Mouse (Mus musculus): ENCODE results near the gene Slc18b1. TPM values are rescaled to one million over a fixed set of nuclear protein-coding genes. Genes with fewer than 3 reads are reported as not detected.

Slc18b1 gene
- polyA plus RNA-seq, 1 experiment: 7.0 TPM

DNA sequence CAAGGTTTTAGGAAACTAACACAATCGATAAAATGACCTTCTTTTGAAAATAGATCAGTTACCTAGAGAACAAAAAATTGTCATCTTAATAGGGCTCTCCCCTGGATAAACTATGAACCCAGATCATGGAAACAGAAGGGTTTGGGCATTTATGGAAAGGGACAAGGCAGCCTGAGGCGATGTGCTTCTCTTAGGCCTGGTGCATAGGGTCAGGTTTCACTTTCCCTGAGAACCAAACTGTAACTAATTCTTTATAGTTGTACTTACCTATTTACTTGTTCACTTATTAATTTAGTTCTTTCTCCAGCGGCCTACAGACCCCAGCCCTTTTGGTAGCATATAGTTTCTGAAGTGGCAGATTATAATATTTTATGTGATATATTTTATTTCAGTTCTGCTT is 40.3 kb downstream of the Slc18b1 start:
- H3K79me2 ChIP-seq (ENCODE audit: control insufficient read depth, insufficient read depth): no peaks in the 10 kb centered on the region
- no peak overlapping the region for H3K4me3 ChIP-seq
- no peaks in the 10 kb centered on the region for H3K27me3 ChIP-seq (ENCODE audit: control insufficient read depth, insufficient read depth, insufficient read length)
- TF ChIP-seq REST (IDR thresholded peaks at IDR 0.05; ENCODE audit: insufficient read depth, insufficient read length): no peak
- no peak for TF ChIP-seq USF1 (IDR thresholded peaks at IDR 0.05; ENCODE audit: low read depth)
- no peak for TF ChIP-seq TCF3 (IDR thresholded peaks at IDR 0.05; ENCODE audit: insufficient read length, low read depth)
- TF ChIP-seq E2F4 (IDR thresholded peaks at IDR 0.05; ENCODE audit: insufficient read depth): no peak
- no peak for TF ChIP-seq SRF (IDR thresholded peaks at IDR 0.05; ENCODE audit: control insufficient read depth, insufficient read length, low read depth)
- TF ChIP-seq POLR2AphosphoS2 (IDR thresholded peaks at IDR 0.05; ENCODE audit: insufficient read length, low read depth): no peak
- no peak for TF ChIP-seq MYOD1 (IDR thresholded peaks at IDR 0.05; ENCODE audit: control insufficient read depth in 1 of 3, insufficient read length in 2 of 3, low read depth in 2 of 3)
- no peak for TF ChIP-seq TCF12 (IDR thresholded peaks at IDR 0.05; ENCODE audit: insufficient read depth, poor library complexity, severe bottlenecking)
- TF ChIP-seq POLR2A (IDR thresholded peaks at IDR 0.05; ENCODE audit: insufficient read length, low read depth): no peak
- TF ChIP-seq CEBPB (IDR thresholded peaks at IDR 0.05; ENCODE audit: insufficient read depth, poor library complexity, severe bottlenecking): no peak
- no peak for TF ChIP-seq MYOG (IDR thresholded peaks at IDR 0.05; ENCODE audit: control insufficient read depth in 1 of 3, insufficient read depth in 1 of 3, insufficient read length in 2 of 3, low read depth in 2 of 3)
- TF ChIP-seq MAX (IDR thresholded peaks at IDR 0.05; ENCODE audit: low read depth): no peak
- H3K36me3 ChIP-seq (ENCODE audit: control insufficient read depth, insufficient read depth): no peaks in the 10 kb centered on the region
- H3K4me2 ChIP-seq (ENCODE audit: low read depth): no peak overlapping the region
- no peak overlapping the region for H3ac ChIP-seq (ENCODE audit: control insufficient read depth, insufficient read length)

DNA sequence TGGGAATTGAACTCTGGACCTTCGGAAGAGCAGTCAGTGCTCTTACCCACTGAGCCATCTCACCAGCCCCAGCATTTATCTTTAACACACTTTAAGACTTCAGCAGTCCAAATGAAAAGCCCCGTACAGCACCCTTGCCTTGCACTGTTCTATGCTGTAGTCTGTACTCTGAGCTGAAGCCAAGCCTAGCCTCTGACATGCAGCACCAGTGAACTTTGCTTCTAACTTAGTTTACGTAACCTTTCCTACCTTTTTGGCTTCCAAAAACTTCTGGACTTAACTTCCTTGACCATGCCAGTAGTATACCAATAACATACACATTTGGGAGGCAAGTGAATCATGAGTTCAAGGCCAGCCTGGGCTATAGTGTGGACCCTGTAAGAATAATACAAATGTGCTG is 42.1 kb downstream of the Slc18b1 start:
- Histone ChIP-seq H3K4me2 (ENCODE audit: low read depth) (no peak overlapping the region), H3K27me3 (ENCODE audit: control insufficient read depth, insufficient read depth, insufficient read length) (no peaks in the 10 kb centered on the region), H3K79me2 (ENCODE audit: control insufficient read depth, insufficient read depth) (no peaks in the 10 kb centered on the region), H3K36me3 (ENCODE audit: control insufficient read depth, insufficient read depth) (no peaks in the 10 kb centered on the region), H3K4me3 (no peak overlapping the region), H3ac (ENCODE audit: control insufficient read depth, insufficient read length) (no peak overlapping the region)
- TF ChIP-seq TCF3 (IDR thresholded peaks at IDR 0.05; ENCODE audit: insufficient read length, low read depth): no peak
- TF ChIP-seq CEBPB (IDR thresholded peaks at IDR 0.05; ENCODE audit: insufficient read depth, poor library complexity, severe bottlenecking): no peak
- TF ChIP-seq MYOD1 (IDR thresholded peaks at IDR 0.05; ENCODE audit: control insufficient read depth in 1 of 3, insufficient read length in 2 of 3, low read depth in 2 of 3): no peak

DNA sequence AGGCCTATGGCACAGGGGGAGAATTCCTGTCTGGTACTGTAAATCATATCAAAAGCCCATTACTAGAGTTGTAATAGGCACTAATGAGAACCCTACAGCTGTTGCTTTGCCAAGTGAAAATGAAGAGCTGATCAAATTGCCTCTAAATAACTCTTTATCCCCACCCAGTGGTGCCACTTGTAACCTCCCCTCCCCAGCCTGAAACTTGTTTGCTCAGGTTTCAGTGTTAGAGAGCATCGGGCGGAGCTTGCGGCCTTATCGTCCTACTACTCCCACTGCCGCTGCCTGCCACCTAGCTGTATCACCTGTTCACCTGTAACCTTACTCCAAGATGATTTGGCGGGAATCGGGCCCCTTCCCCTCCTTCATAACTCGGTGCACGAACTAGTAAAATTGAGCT is 42.6 kb downstream of the Slc18b1 start:
- Histone ChIP-seq H3K79me2 (ENCODE audit: control insufficient read depth, insufficient read depth) (no peaks in the 10 kb centered on the region), H3K36me3 (ENCODE audit: control insufficient read depth, insufficient read depth) (no peaks in the 10 kb centered on the region)

GRCm38 (mm10) chr10:23840496-23840895 is 43.7 kb downstream of the Slc18b1 start:
- TF ChIP-seq MYOD1 (IDR thresholded peaks at IDR 0.05; ENCODE audit: control insufficient read depth in 1 of 3, insufficient read length in 2 of 3, low read depth in 2 of 3) (no peak), E2F4 (IDR thresholded peaks at IDR 0.05; ENCODE audit: insufficient read depth) (no peak), POLR2A (IDR thresholded peaks at IDR 0.05; ENCODE audit: insufficient read length, low read depth) (no peak), CEBPB (IDR thresholded peaks at IDR 0.05; ENCODE audit: insufficient read depth, poor library complexity, severe bottlenecking) (no peak), MYOG (IDR thresholded peaks at IDR 0.05; ENCODE audit: control insufficient read depth in 1 of 3, insufficient read depth in 1 of 3, insufficient read length in 2 of 3, low read depth in 2 of 3) (no peak), TCF12 (IDR thresholded peaks at IDR 0.05; ENCODE audit: insufficient read depth, poor library complexity, severe bottlenecking) (no peak), MAX (IDR thresholded peaks at IDR 0.05; ENCODE audit: low read depth) (no peak), POLR2AphosphoS2 (IDR thresholded peaks at IDR 0.05; ENCODE audit: insufficient read length, low read depth) (no peak), REST (IDR thresholded peaks at IDR 0.05; ENCODE audit: insufficient read depth, insufficient read length) (no peak), TCF3 (IDR thresholded peaks at IDR 0.05; ENCODE audit: insufficient read length, low read depth) (no peak), USF1 (IDR thresholded peaks at IDR 0.05; ENCODE audit: low read depth) (no peak), SRF (IDR thresholded peaks at IDR 0.05; ENCODE audit: control insufficient read depth, insufficient read length, low read depth) (no peak)
- no peaks in the 10 kb centered on the region for H3K36me3 ChIP-seq (ENCODE audit: control insufficient read depth, insufficient read depth)
- H3K27me3 ChIP-seq (ENCODE audit: control insufficient read depth, insufficient read depth, insufficient read length): no peaks in the 10 kb centered on the region
- H3K4me3 ChIP-seq: no peak overlapping the region
- no peak overlapping the region for H3K4me2 ChIP-seq (ENCODE audit: low read depth)
- no peak overlapping the region for H3ac ChIP-seq (ENCODE audit: control insufficient read depth, insufficient read length)
- H3K79me2 ChIP-seq (ENCODE audit: control insufficient read depth, insufficient read depth): no peaks in the 10 kb centered on the region

More for the DNA sequence above, 42.6 kb downstream of the Slc18b1 start:
- no peak overlapping the region for H3ac ChIP-seq (ENCODE audit: control insufficient read depth, insufficient read length)
- no peak overlapping the region for H3K4me3 ChIP-seq
- H3K27me3 ChIP-seq (ENCODE audit: control insufficient read depth, insufficient read depth, insufficient read length): no peaks in the 10 kb centered on the region
- no peak for TF ChIP-seq MYOG (IDR thresholded peaks at IDR 0.05; ENCODE audit: control insufficient read depth in 1 of 3, insufficient read depth in 1 of 3, insufficient read length in 2 of 3, low read depth in 2 of 3)
- no peak for TF ChIP-seq SRF (IDR thresholded peaks at IDR 0.05; ENCODE audit: control insufficient read depth, insufficient read length, low read depth)
- no peak for TF ChIP-seq TCF12 (IDR thresholded peaks at IDR 0.05; ENCODE audit: insufficient read depth, poor library complexity, severe bottlenecking)
- no peak overlapping the region for H3K4me2 ChIP-seq (ENCODE audit: low read depth)

DNA sequence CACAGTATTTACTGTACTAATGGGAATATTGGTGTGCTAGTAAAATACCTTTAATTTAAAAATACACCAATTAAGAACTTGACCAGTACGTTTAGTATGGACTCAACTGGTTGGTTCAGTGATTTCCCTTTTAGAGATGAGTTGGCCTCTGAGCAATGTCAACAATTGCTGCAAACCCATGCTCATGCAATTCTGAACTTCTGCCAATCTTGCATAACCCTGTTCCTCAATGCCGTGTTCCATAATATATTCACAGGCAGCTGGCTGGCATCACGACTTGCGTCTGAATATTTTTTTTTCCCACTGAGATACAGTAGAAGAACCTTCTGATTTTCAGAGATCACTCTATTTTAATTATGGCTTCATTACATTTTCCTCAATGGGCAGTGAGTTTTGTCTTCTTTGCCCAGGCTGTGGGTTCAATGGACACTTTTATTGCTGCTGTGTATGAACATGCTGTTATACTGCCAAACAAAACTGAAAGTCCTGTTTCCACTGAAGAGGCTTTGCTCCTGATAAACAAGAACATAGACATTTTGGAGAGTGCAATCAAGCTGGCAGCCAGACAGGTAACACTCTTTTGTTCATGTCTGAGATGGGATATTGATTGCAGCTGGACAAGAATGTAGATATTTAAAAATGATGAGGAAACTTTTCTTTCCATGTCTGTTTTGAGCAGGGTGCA is 54.6 kb downstream of the Slc18b1 start, which contains the start of gene Vnn3:
TSS of gene Vnn3 (plus strand) at position 235 of the 685 bp plus-strand sequence.
- no peak within 1 kb of the TSS for H3K4me3 ChIP-seq
- H3K27me3 ChIP-seq (ENCODE audit: control insufficient read depth, insufficient read depth, insufficient read length): peaks cover 12% of the 10 kb centered on the region
- no peak for TF ChIP-seq USF1 (IDR thresholded peaks at IDR 0.05; ENCODE audit: low read depth)
- TF ChIP-seq TCF12 (IDR thresholded peaks at IDR 0.05; ENCODE audit: insufficient read depth, poor library complexity, severe bottlenecking): no peak
- TF ChIP-seq MYOD1 (IDR thresholded peaks at IDR 0.05; ENCODE audit: control insufficient read depth in 1 of 3, insufficient read length in 2 of 3, low read depth in 2 of 3): no peak
- no peak for TF ChIP-seq CEBPB (IDR thresholded peaks at IDR 0.05; ENCODE audit: insufficient read depth, poor library complexity, severe bottlenecking)
- no peaks in the 10 kb centered on the region for H3K36me3 ChIP-seq (ENCODE audit: control insufficient read depth, insufficient read depth)
- H3ac ChIP-seq (ENCODE audit: control insufficient read depth, insufficient read length): no peak within 1 kb of the TSS
- H3K4me2 ChIP-seq (ENCODE audit: low read depth): no peak within 1 kb of the TSS
- no peaks in the 10 kb centered on the region for H3K79me2 ChIP-seq (ENCODE audit: control insufficient read depth, insufficient read depth)

Measured in myocyte (in vitro differentiated cells).